Mouse (Mus musculus) 3T3-L1 (cell line): ENCODE results near the gene Gm42957.
"Not testable (repeated sequence)": the region's sequence is repeated elsewhere in the genome, so short reads cannot be mapped to it uniquely, and the experiment has no call there.

Experiments
- DNase-seq: peaks from one replicate; pipeline ENCODE4 v3.0.0-alpha.2; 2015; ENCODE audit warnings: low read depth, low spot score

The Gm42957 gene

DNA sequence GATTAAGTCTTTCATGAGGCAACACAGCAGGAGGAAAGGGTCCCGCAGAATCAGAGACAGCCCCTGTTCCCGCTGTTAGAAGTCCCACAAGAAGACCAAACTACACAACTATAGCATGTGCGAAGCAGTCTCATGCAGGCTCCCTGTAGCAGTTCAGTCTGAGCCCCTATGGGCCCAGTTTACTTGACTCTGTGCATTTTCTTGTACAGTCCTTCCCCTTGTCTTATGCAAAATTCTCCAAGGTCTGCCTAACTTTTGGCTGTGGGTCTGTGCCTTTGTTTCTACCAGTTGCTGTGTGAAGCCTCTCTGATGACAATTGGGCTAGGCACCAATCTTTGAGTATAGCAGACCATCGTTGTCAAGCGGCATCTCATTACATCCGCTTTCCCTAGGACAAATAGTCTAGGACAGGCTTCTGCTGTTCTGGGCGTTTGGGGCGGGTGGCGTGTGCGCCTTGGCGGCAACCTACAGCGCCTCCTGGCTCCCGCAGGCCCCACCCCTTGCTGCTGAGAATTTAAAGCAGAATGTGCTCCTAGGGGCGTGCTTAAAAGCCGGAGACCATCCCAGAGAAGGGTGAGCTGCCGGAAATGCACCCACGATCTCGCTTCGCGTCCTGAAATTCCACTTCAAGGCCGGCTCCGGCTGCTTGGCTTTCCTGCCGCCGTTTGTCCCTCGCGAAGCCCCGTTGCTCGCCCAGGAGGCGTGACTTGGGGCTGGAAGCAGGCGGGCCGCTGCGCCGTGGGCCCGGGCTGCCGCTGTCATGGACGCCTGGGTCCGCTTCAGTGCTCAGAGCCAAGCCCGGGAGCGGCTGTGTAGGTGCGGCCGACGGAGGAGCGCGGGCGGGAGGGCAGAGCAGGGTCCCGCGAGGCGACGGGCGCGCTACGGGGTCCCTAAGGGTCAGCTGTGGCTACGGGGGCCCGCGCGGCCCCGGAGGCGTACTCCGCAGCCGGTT lies at the start of gene Gm42957, which contains the start of gene Pex11b:
Gene Gm42957, plus strand, starts transcription at position 547 of the 952 bp plus-strand sequence.
Gene Pex11b, plus strand, starts transcription at position 449 of the 952 bp plus-strand sequence.
- DNase-seq = peak; percentile 93

DNA sequence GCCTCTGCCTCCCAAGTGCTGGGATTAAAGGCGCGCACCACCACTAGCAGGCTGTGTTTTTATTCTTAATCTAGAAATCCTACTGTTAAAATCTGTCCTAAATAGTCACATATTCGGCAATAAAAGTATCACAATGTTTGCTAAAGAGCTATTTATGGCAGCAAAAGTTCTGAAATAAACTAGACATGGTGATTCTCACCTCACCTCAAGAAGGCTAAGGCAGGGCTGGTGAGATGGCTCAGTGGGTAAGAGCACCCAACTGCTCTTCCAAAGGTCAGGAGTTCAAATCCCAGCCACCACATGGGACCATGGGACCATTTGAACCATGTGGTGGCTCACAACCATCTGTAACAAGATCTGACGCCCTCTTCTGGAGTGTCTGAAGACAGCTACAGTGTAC lies 44.6 kb upstream of the Gm42957 start:
- DNase-seq = no peak

GRCm38 (mm10) chr3:96593374-96593773 lies 41.9 kb upstream of the Gm42957 start:
- DNase-seq = peak; percentile 58

DNA sequence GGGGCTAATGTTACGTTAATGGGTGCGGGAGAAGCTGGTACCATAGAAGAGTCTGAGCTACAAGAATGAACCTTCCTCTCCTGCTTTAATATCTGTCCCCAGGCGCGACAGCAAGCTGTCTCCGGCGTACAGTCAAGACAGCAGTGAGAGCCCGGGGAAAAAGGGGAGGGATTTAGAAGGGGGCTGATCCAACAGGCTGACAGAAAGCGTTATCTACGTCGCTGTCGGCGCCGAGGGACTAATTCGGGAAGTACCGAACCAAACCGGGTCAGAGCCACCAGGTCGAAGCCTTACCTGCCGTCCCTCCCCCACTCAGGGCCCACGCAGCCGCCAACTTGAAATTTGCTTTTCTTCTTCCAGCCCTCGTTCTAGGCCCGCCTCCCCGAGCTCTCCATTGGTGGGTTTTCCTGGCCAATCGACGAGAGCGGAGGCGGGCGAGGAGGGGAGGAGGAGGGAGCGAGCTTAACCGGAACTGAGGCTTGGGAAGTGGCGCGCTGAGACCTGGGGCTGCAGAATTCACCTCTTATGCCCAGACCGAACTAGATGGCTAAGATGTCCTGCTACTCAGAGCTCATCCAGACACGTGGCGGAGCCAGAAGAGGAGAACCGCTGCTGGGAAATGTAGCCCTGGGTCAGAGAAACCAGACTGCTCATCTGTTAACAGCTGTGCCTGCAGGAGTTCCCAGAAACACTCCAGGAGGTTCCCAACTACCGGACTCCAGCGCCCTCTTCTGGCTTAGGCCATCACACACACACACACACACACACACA lies 41.3 kb upstream of the Gm42957 start, which contains the start of gene Polr3gl:
Gene Polr3gl, minus strand, starts transcription at position 392 of the 771 bp plus-strand sequence.
- peak; percentile 94 for DNase-seq

- DNase-seq = no peak
These were observed 40.4 kb upstream of the Gm42957 start for GRCm38 (mm10) chr3:96594851-96595250.

DNA sequence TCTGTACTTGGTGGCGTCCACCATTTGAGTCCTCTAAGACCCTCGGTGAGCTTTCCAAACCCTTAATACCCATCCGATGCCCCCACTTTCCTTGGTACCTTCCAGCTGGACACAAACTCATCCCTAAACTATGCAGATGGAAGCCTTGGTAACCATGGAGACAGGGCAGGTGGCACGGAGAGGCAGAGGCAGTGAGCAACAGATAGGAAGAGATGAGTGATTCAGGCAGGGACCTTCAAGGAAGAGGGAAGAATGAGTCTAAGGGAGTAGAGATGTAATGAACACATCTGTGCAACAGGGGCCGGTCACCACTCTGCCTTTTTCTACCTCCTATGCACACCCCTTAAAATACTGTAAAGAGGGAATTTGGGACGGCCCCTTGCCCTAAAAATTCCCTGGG lies 39.6 kb upstream of the Gm42957 start:
- DNase-seq = peak; percentile 52

GRCm38 (mm10) chr3:96596228-96596707 lies 39.0 kb upstream of the Gm42957 start, which contains the start of gene Ankrd34a:
TSS of gene Ankrd34a (plus strand) at chr3:96596636.
- DNase-seq = peak; percentile 34

DNA sequence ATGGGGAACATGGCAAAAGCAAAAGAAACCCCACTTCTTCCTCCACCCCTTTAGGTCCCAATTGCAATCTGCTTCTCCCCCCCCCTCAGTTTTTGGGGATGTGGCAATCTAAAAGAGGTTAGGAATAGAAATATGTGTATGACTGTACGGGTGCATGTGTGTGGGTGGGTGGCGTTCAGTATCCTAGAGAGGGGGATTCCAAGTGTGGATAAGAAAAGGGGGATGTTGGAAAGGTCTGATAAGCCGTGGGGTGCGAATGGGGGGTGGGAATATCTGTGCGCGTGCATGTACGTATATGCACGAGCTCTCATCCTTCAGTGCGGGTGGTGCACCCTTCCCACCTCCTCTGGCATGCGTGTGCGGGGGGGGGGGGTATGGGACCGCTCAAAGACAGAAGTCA lies 38.4 kb upstream of the Gm42957 start:
- DNase-seq = peak; percentile 27

GRCm38 (mm10) chr3:96597435-96597891 lies 37.8 kb upstream of the Gm42957 start:
- peak; percentile 40 for DNase-seq

DNA sequence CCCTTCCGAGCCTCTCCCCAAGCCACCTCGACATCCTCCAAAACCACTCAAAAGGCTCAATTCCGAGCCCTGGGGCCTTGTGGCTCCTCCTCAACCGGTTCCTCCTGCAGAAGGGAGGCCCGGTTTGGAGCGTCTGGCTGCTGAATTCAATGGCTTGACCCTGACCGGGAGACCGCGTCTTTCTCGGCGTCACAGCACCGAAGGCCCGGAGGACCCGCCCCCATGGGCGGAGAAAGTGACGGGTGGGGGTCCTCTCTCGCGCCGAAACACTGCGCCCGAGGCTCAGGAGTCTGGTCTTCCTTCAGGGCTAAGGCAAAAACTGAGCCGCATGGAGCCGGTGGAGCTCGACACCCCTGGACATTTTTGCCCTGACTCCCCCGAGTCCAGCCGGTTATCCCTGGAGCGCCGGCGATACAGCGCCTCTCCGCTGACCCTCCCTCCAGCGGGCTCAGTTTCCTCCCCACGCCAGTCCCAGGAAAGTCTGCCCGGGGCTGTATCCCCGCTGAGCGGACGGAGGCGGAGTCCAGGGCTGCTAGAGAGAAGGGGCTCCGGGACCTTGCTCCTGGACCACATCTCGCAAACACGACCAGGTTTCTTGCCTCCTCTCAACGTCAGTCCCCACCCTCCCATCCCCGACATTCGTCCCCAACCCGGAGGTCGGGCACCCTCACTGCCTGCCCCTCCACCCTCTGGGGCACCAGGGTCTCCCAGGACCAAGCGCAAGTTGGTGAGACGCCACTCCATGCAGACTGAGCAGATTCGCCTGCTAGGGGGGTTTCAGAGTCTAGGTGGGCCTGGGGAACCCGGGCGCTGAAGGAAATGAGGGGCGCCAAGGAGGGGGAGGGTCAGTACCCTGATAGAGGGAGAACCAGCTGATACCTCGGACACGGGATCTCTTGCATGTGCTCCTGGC lies 36.9 kb upstream of the Gm42957 start:
- DNase-seq = no peak

- DNase-seq = no peak
These were observed 36.2 kb upstream of the Gm42957 start for GRCm38 (mm10) chr3:96599069-96599393.

DNA sequence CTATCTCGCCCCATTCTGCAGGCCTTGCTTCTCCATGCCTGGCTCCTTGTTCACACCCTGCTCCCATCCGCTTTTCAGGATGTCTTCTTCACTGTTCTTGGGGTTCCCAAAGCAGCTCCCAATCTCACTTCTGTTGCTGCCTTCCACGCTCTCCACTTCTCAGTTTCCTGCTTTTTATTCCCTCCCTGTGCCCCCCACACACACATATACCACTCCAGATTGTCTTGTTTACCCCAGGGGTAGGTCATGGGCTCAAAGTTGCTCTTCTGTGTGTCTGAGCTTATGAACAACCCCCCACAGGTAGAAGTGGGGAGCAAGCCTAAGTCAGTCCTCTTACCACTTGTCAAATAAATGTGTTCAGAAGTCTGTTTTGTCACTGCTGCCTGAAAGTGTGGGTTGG lies 35.9 kb upstream of the Gm42957 start:
- no peak for DNase-seq

GRCm38 (mm10) chr3:96600639-96601250 lies 34.5 kb upstream of the Gm42957 start, which contains the start of gene Lix1l:
TSS of gene Lix1l (plus strand) at chr3:96601149.
- peak; percentile 100 for DNase-seq

GRCm38 (mm10) chr3:96601251-96601787 lies 34.0 kb upstream of the Gm42957 start:
- peak; percentile 87 for DNase-seq

DNA sequence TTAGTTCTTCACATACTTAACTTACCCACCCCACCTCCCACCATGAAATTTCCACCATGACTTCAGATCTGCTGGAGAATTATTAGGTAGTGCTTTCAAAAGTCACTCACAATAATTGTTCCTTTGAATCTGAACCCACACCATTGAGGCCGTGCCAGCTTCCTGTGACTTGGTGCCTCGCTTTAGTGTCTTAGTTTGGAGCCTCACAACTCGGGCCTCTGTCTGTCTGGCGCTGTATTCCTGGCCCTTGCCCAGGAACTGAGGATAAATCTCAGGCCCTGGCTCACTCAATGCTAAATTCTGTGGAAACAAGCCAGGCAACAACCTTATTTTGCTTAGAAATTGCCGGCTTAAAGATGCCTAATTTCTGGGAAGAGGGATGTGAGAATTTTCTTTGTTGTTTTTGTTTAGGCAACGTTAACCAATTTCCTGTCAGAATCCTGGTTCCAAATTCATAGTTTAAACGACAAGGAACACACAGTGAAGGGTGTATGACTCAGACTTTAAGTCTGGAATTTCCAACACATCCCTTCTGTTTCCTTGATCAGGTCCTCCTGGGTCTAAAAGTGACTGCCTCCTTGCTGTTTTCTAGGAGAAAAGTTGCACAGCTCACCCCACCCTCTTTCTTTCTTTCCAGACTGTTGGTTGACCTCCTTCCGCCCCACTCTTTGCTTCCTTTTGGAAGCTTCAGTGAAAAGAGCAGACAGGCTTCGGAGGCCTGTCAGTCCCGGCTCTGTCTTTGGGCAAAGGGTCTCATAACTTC lies 33.2 kb upstream of the Gm42957 start:
- DNase-seq = peak; percentile 70

DNA sequence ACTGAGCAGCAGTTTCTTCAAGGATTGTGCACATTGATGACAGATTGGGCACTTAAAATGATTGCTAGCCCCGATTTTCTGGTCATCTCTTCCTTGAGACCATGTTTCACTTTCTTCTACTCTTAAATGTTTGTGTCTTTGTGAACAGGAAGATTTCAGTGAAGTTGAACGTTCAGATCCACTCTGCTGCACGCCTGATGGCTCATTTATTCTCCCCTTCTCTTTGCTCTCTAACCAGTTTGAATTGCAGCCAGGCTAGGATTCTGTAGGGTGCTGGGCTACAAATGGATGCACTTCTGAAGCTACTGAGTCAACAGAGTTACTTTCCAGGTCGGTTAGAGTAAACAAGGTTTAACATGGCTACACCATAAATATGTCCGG lies 32.6 kb upstream of the Gm42957 start:
- DNase-seq = no peak

DNA sequence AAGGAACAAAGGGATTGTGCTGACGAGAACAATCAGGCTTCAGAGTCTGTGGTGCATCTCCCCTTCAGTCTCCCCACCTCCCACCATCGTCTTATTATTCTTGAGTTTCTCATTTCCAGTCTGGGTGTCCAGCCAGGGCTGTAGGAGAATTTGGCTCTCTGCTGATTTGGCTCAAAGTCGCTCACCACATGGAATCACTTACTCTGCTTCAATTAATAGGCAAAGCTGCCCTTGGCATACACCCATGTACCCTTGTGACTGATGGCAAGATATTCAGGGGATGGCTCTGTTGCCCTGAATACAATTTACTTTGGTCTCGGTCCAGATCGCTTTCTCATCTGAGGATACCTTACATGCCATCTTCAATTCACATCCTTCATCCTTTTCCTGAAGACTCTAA lies 32.0 kb upstream of the Gm42957 start:
- DNase-seq = peak; percentile 72

GRCm38 (mm10) chr3:96606007-96606406 lies 29.3 kb upstream of the Gm42957 start:
- DNase-seq = not testable (repeated sequence)

GRCm38 (mm10) chr3:96606618-96607017 lies 28.7 kb upstream of the Gm42957 start:
- no peak for DNase-seq
